Mouse (Mus musculus) cerebellum, adult 11 months (tissue): ENCODE results near the gene Serpine2.

Source experiments
- DNase-seq: peaks from one replicate; pipeline ENCODE4 v3.0.0; 2022

The Serpine2 gene

DNA sequence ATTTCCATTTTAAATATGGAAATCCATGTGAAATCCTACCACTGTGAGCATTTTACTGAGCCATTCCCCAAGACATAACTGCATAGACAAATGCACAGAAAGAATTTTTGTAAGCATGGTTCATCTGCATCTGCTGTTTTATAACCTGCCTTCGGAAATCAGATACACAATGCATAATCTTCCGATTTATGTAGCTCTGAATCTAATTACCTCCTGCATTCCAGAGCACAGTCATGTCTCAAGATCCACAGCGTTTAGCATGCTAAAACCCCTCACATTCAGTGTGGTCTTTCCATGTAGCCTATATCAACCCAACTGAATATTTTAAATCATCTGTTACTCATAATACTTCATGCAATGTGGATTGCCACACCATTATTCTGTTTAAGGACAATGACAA is 51.5 kb downstream of the Serpine2 start:
- no peak for DNase-seq

DNA sequence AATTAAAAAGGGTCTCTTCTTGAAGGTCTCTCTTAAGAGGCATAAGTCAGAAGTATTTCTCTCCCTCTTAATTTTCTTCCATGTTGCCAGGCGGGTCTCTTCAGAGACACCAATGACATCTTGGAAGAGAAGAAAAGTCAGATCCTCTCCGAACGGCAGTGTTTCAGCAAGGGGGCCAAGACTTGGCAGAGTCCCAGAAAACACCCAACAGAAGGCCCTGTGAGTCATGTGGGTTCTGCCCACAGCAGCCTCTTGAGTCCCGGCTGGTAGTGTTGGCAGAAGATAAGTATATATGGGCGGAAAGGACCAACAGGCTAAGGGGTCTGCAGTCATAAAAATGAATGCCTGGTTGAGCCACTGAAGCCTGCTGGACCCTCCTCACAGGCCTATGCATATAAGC is 54.1 kb downstream of the Serpine2 start:
- DNase-seq: no peak

DNA sequence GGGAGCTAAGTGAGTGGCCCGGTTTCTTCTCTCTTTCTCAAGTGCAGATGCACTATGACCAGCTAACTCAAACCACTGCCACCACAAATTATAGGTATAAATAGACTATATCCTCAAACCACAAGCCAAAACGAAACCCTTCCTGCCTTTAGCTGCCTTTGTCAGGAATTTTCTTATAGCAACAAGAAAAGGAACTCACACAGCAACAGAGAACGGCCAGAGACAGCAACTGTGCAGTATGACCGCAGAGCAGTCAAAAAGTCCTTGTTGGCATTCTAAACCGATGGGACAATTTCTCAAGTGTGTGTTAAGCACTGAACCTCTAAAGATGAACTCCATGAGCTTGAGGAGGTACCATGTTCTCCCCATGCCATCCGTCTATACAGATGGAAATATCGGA is 57.4 kb downstream of the Serpine2 start:
- no peak for DNase-seq

DNA sequence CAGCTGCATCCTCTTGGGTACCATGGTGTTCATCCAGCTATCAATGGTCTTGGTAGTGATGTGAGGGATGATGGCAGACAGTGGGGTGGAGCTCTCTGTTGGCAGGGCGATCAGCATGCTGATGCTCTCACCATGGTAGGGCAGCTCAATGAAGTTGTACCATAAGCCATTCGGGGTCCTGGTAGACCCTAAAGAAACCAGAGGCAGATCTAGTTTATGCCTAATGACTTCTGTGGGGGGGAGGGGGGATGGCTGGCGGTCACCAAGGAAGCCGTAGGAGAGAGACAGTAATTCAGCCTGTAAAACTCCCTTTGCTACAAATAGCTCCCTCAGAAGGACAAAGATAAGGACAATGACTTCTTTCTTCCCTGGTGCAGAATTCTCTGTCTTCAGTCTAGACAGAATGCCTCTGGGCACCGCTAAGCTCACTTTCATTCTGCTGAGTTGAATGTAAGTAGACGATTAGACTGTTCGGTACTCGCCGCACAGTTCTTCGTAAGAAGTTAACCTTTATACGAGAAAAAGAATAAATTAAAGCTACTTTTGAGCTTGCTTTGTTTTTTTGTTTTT is 58.0 kb downstream of the Serpine2 start:
- DNase-seq: no peak

DNA sequence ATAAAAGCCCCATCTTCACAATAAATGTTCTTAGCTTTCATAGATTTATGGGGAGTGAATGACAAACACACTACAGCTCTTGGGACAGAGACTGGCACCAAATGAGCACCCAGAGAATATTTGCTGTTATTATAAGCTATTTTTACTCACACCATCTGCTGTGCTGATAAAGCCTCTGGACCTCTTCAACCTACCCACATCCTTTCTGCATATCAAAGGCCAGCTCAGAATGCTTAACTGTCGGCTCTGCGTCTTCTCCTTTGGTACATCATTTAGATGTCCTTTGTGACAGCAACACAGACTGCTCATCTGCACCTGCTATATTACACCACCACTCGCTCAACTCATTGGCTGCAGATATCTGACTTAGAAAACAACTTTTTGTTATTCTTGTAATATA is 63.9 kb downstream of the Serpine2 start:
- no peak for DNase-seq

DNA sequence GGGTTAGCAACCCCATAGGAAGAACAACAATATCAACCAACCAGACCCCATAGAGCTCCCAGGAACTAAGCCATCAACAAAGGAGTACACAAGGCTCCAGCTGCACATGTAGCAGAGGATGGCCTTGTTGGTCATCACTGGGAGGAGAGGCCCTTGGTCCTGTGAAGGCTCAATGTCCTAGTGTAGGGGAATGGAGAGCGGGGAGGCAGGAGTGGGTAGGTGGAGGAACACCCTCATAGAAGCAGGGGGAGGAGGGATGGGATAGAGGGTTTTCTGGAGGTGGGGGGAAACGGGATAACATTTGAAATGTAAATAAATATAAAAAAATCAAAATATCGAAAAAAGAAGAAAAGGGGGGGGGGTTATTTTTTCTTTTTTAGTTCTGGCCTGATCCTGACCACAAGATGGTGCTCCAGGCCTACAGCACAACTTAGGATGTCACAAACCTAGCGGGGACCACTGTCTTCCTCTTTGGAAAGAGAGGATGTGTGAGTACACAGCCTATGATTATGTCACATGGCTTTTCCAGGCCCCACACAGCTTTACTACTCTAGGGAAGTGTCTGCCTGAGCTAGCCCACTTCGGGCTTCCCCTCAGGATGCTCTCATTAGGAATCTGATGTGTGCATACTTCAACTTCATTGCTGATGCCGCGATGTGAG is 74.6 kb downstream of the Serpine2 start:
- DNase-seq: no peak

DNA sequence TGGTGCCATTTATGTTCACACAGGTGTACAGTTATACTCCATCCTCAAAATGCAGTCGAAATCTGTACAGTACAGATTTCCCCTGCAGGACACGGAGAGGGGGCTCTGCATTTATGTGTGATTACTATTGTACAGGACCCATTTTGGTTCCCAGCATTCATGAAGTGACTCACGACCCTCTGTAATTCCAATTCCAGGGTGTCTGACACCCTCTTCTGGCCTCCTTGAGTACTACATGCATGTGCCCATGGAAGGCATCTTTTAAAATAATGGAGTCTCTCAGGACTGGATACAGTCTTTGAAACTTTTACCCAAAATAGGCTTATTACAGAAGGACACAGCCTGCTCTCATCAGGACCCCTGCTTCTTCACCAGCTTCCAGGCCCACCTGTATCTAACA is 78.5 kb downstream of the Serpine2 start:
- no peak for DNase-seq

DNA sequence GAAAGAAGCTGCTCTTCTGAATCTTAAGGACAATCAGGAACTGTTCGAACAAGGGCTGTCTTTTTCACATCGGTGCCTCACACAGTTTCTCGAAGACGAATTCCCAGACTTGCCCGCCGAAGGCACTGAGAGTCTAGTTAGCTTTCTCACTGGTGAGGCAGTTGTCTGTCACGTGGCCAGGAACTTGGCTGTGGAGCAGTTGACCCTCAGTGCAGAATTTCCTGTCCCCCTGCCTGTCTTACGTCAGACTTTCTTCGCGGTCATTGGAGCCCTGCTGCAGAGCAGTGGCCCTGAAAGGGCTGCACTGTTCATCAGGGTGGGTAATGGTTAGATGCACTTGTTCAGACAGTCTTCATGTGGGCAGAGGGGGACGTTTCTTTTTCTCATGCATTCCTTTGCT is 83.0 kb downstream of the Serpine2 start:
- DNase-seq: no peak

DNA sequence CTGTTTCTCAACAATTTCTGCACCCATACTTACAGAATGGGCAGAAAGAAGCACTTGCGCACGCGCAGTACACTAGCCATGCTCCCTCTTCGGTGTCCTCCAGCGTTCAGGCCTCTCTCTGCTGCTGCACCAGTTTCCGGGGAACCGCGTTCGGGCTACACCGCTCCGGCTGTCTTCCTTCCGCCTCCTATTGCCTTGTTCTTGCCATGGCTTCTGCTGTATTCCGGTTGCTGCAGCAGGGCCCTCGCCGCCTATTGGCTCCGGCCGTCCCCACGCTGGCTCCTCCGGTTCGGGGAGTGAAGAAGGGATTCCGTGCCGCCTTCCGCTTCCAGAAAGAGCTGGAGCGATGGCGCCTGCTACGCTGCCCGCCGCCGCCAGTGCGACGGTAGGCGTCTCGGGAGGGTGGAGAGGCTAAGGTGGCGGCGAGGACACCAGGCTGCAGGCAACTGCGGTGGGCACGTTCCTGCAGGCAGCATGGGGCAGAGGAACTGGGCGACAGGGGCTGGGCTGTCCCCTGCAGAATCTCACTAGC is 85.0 kb downstream of the Serpine2 start, which contains the start of the genes Mrpl44 and Wdfy1:
TSS of gene Mrpl44 (plus strand) at position 92 of the 532 bp plus-strand sequence.
TSS of gene Wdfy1 (minus strand) at position 217 of the 532 bp plus-strand sequence.
- peak; percentile 97 for DNase-seq

DNA sequence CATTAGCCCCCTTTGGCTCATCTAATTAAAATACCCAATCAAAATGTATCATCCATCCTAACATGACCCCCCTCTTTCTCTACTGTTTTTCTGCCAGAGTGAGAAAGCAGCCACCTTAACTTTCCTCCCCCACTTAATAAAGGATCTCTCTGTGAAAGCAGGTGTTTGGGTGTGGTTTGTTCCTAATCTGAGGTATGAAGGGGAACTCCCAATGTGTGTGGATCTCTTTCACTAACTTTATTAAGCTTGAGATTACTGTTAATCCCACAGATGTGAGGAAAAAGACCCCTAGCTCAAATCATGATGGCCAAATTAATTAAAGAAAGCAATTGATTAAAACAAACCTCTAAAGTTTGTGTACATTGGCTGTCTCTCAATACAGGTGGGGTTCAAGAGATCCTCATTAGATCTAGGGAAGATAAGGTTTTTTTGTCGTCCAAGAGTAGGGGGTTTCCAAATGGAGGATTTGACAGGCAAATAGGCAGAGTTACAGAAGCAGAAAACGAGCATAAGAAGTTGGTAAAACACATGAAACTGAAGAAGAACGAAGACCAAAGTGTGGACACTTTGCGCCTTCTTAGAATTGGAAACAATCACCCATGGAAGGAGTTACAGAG is 86.7 kb downstream of the Serpine2 start:
- no peak for DNase-seq

DNA sequence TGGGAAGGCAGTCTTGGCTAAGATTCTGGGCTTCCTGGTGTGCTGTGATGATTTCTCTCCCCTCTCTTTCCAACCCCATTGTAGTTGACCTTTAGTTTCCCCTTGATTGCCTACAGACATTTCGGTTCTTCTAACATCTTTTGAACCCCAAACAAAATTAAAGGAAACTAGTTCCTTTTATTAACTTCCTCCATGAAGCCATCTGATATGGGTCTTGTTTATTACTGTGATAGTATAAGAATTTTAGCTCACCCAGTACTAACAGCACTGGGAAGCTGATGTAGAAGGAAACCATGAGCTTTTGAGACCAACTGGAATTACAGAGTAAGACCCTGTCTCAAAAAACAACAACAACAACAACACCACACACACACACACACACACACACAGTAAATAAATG is 92.7 kb downstream of the Serpine2 start:
- no peak for DNase-seq

DNA sequence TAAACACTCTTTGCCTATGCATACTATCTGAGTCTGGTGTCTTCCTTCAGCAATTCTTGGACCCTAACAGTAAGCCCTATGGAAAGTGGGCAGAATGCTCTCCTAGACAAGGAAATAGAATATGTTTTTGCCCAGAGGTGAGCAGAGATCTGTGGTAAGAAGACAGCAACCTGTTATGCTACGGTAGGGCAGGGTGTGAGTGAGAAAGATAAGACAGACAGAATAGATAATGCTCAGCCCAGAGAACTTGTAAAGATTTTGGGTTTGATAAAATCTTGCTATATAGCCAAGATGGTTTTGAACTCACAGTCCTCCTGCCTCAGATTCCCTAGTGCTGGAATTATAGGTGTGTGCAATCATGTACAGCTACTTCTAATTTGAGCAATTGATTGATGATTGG is 96.5 kb downstream of the Serpine2 start:
- DNase-seq: no peak

DNA sequence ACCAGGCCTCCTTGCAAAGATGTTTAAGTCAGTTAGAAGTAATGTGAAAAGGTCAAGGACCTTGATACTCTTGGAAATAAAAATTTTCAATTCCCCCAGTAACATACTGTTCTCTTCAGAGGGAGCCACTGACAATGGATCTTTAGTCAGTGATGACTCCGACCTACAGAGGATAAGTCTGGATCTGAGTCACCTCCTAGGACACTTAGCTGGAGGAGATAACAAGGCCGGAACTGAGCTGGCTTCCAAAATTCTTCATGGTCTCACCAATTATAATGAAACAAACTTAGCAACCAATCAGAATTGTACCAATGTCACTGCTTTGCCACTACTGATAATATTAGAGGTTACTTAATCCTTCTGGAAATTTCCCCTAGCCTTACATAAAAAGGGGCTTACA is 96.9 kb downstream of the Serpine2 start:
- no peak for DNase-seq

DNA sequence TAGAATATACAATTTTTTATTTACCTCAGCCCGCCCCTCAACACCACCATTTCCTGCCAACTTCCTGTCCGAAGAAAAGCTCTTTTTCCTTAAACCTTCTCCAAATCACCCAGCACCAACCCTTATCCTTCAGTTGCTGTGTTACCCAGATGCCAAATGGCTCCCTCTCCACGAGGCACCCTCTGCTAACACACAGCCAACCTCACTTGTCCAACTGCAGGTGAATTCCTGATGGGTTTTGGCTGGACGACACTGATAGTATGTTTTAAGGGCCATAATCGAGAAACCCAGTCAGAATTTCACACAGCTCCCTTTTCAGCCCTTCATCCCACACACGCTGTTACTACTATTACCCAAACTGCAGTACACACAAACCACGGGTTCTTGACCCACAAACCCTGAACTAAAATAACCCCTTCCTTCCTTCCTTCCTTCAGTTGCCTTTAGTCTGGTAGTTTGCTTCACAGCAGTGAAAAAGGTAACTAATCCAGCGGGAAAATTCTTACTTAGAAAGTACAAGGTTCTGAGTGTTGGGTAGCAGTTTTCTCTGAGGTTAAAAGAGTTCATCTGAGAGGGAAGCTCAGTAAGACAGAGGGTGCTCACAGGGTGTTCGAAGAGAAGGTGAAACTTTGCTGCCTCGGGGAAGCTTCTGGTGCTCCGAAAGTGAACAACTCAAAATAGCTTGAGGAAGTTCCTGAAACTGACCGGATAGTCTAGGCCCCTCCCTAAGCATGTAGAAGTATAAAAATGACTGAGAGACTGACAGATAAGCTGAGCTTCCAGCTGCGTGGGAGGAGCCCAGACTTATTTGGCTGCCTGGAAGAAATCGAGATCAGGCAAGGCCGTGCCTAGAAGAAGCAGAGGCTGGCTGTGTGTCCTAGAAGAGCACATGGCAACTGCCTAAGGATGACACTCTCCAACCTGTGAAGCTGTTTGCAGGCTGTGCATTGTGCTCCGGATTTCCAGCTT is 98.4 kb downstream of the Serpine2 start:
- DNase-seq: no peak

DNA sequence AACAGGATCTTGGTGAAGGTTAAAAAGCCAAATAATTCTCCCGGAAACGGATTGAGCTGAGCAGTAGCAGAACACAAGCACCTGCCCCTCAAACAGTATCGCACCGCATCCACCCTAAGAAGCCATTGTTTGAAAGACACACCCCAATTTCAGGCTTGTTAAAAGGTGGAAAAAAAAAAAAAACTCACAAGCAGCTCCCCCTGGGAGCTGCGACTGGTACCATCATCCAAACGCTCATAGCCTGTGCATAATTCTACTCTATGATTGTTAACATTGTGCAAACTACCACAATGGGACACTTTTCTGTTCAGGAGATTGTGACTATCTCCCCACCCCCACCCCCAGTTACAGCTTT is 99.1 kb downstream of the Serpine2 start:
- DNase-seq: no peak

DNA sequence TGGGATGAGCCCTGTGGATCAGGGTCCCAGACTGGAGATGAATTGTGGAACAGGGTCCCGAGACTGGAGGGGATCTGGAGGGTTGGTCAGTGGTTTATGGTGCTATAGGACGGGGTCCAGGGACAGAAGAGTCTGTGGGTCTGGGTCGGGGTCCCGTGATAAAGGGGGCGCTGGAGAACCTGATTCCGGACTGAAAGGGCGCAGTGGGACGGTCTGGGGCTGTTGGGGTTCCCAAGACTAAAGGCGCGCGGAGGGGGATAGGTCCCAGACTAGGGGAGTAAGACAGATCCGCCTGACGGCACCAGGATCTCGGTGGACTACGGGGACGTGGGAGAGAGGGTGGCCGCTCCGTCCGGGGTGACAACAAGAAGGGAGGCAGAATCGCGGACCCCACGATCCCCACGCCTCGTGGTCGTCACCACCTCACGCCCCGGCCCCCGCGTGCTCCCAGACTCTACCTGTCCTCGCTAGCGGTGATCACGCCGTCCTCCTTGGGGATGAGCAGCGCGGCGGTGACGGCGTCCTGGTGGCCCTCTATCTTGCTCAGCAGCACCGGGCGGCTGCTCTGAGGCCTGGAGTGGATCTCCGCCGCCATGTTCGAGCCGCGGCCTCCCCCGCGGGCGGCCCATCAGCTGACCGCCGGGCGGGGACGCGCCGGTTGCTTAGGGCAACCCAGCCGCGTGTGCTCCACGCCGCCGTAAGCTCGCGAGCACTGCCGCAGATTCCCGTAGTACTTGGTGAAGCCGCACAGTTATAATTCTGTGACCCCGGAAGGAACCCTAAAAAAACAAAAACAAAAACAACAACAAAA is 99.7 kb downstream of the Serpine2 start:
- DNase-seq: peak; percentile 75

DNA sequence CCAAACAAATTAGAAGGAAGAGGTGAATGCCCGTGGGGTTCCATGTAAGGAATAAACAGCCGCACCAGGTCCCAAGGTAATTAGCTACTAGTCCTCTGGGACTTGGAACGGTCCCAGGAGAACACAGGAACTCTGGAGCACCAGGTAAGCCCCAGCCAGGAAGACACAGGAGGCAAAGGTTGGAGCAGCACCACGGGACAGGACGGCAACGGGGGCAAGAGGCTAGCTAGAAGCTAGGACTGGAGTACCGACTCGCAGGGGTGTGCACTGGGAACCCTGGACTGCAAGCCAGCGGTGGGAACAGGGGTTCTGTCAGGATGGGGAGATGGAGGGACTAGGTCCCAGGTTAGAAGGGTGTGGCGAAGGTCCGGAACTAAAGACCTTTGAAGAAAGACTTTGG is 100.3 kb downstream of the Serpine2 start:
- peak; percentile 32 for DNase-seq

DNA sequence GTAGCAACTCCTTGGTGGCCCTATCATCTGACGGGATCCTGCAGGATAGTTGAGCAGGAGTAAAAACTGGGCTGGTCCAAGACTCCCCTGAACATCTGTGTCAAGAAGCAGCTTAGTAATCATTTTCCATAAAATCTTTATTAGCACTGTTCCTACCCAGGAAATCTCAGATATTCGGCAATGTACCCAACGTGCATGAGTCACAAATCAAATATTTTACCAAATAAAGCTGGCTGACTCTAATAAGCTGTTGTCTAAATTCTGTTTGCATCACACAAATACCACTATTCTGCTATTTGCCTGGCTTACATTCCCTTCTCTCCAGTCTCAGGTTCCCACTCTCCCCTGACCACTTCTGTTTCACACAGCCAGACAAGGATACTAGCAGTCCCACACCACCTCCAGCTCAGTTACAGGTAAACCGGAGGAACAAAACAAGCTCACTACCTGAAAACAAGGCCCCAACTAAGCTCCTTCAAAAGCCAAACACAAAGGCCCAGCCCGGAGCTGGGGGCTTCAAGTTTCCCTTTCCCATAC is 101.5 kb downstream of the Serpine2 start:
- DNase-seq: no peak

DNA sequence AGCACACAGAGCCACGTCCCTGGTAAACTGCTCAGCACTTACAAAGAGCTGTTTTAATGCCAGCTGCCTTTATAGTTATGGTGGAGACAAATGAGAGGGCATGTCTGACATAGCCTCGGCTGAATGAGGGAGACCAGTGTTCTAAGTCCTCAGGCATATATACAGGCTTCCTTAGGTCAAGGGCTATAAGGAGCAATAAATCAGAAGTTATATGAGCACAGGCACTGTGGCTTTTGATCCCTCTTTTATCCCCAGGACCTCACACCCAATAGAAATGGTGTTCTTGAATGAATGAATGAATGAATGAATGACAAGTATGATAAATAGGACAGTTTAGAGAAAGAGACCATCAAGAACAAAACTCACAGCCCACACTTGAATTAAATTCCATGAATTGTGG is 102.0 kb downstream of the Serpine2 start:
- no peak for DNase-seq

DNA sequence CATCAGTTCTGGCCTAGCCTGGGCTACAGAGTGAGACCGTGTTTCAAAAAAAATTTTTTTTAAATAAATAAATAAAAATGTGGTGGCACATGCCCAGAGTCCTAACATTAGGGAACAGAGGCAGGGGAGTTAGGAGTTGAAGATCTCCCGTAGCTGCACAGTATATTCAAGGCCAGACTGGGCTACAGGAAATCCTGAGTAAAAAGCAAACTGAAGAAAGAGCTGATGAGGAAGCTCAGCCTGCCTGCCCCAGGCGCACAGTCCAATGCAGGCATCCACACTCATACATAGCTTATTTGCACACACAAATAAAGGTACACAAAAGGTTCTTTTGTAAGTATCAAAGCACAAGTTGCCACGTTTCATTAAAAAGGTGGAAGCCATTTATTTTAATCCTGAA is 103.4 kb downstream of the Serpine2 start:
- DNase-seq: no peak

DNA sequence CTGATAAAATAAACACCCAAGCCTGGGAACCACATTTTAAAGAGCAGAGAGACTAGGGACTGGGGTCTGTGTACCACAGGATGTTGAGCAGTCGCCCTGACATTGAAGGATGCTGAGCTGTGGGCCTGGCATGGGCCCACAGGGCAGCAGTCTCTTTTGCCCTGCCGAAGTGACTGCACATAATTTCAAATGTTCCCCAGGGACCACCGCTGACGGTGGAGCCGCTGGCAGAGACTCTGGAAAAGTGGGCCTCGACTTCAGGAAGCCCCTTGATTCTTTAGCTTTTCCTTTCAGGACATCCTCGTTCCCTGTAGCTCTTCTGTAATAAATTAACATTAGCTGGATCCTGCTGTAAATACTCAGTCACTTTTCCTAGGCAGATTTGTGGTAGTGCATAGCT is 103.8 kb downstream of the Serpine2 start:
- no peak for DNase-seq

DNA sequence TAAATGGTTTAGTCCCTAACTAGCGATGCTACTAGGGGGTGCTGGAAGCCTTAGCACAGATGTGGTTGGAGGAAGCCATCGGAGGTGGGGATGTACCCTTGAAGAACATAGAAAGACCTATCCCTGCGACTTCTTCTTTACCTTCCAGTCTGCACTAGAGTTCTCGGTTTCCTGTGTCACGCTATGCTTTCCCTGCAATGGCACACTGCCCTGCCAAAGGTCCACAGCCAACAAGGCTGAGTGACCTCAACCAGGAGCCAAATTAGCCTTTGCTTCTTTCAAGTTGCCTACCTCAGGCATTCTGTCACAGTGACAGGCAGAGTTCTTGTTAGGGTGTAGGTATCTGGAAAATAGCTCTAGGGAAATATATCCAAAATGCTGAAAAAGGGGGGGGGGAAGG is 104.6 kb downstream of the Serpine2 start:
- DNase-seq: no peak
